ENCODE assay signal across 10 mouse cellular contexts in genomic region chr15:91017261-91018160, GRCm38 (mm10). TPM values are rescaled to one million over a fixed set of nuclear protein-coding genes. Genes with fewer than 3 reads are reported as not detected.
DNase-seq lines count a peak whose midpoint lies in the region; ATAC-seq lines count a peak whose summit lies in the region.
"Had no signal": no experiment of that assay in that cellular context is flagged by ENCODE, and none has a peak within 500 bp of the region (broad histone marks: within the 10 kb centered on the region; RNA-seq: fewer than 3 reads in every experiment).

No protein-coding gene starts in this region.

- peak; percentile 44 for DNase-seq in layer of hippocampus, adult 11-12 months (ENCODE audit: low spot score)
- DNase-seq in layer of hippocampus, adult 8-10 months (ENCODE audit: low spot score in 2 of 2) = no peak
- peak; percentile 55 for DNase-seq in embryonic facial prominence, embryonic 11.5 days (ENCODE audit: low spot score)
- peak; percentile 69 for DNase-seq in retina, embryonic 14.5 days (ENCODE audit: low spot score)
- DNase-seq in MN1 (ENCODE audit: low spot score) = no peak
- no peak for DNase-seq in thymus, adult 18-20 months
- DNase-seq: gastrocnemius, postnatal 14 days had no signal

- H3K27ac ChIP-seq in embryonic facial prominence, embryonic 11.5 days (replicated peaks; ENCODE audit: low read depth, low read length) = peak overlapping the region; percentile 38
- peak overlapping the region; percentile 29; the same call in 1 of the 2 replicates for H3K27ac ChIP-seq in intestine, embryonic 15.5 days

- peak; percentile 63 for ATAC-seq in embryonic facial prominence, embryonic 11.5 days (replicated peaks; ENCODE audit: insufficient number of reproducible peaks, low FRiP score, low TSS enrichment, low read depth)
- ATAC-seq in intestine, embryonic 15.5 days = peak; percentile 67
- ATAC-seq in erythroid progenitor cell, adult 5-6 weeks (replicated peaks; ENCODE audit: low FRiP score, poor library complexity, severe bottlenecking) = no peak

- H3K9ac ChIP-seq in embryonic facial prominence, embryonic 11.5 days (replicated peaks; ENCODE audit: low read length) = 0 out of 2 replicates have a peak overlapping the region, but pooled peaks have one; percentile 25
- no peak overlapping the region for H3K9ac ChIP-seq in intestine, embryonic 15.5 days

- H3K4me3 ChIP-seq in embryonic facial prominence, embryonic 11.5 days (ENCODE audit: low read depth, low read length) = no peak overlapping the region
- no peak overlapping the region for H3K4me3 ChIP-seq in intestine, embryonic 15.5 days (replicated peaks)

- H3K36me3 ChIP-seq in embryonic facial prominence, embryonic 11.5 days (replicated peaks; ENCODE audit: control insufficient read depth, insufficient read depth, low read depth, low read length) = no peaks in the 10 kb centered on the region
- no peaks in the 10 kb centered on the region for H3K36me3 ChIP-seq in intestine, embryonic 15.5 days

- H3K4me2 ChIP-seq in embryonic facial prominence, embryonic 11.5 days (ENCODE audit: low read depth, low read length) = no peak overlapping the region
- H3K4me2 ChIP-seq in intestine, embryonic 15.5 days (replicated peaks) = 0 out of 2 replicates have a peak overlapping the region, but pooled peaks have one; percentile 22

- WGBS in embryonic facial prominence, embryonic 11.5 days = 31% methylated on average over 23 of the region's 23 CpGs
- WGBS in intestine, embryonic 15.5 days = 61% methylated on average over 23 of the region's 23 CpGs

- H3K9me3 ChIP-seq in embryonic facial prominence, embryonic 11.5 days (replicated peaks; ENCODE audit: control insufficient read depth, low read length) = no peaks in the 10 kb centered on the region
- no peaks in the 10 kb centered on the region for H3K9me3 ChIP-seq in intestine, embryonic 15.5 days

- H3K4me1 ChIP-seq in embryonic facial prominence, embryonic 11.5 days (ENCODE audit: control insufficient read depth, insufficient read depth, low read length) = no peaks in the 10 kb centered on the region
- no peaks in the 10 kb centered on the region for H3K4me1 ChIP-seq in intestine, embryonic 15.5 days (replicated peaks)

- no peaks in the 10 kb centered on the region for H3K27me3 ChIP-seq in embryonic facial prominence, embryonic 11.5 days (ENCODE audit: control insufficient read depth, insufficient read depth, low read length)
- H3K27me3 ChIP-seq in intestine, embryonic 15.5 days (replicated peaks) = no peaks in the 10 kb centered on the region

RNA-seq across cellular contexts. Expression of gene Kif21a, which starts 32.2 kb away (rescaled TPM):
- 100 to 1,000 TPM; 121 to 151 (median 127) TPM for total RNA-seq in layer of hippocampus, adult 8-10 months (2022)
- polyA plus RNA-seq in embryonic facial prominence, embryonic 11.5 days (2014; fragmentation: Nextera tagmentation; extraction: Ambion mirVana) = 13.3 and 16.3 TPM in 2 replicates
- 10.9 and 11.1 TPM in 2 replicates for polyA plus RNA-seq in intestine, embryonic 15.5 days (2015; fragmentation: Nextera tagmentation; extraction: Ambion mirVana)
- not detected in 2 replicates for total RNA-seq in erythroid progenitor cell, adult 5-6 weeks (2015; ENCODE audit: low replicate concordance)
- not detected in 2 replicates for total RNA-seq in erythroid progenitor cell, adult 5-6 weeks (2017; ENCODE audit: low replicate concordance)
- total RNA-seq: monocyte, adult 5-6 weeks had no signal

Comparison
In these comparisons a context has a peak if more than half of its experiments do, and no peak if none do; other contexts are left out.
1. DNase-seq: peak in layer of hippocampus, adult 11-12 months (single experiment), embryonic facial prominence, embryonic 11.5 days (single experiment) and retina, embryonic 14.5 days (single experiment); none in layer of hippocampus, adult 8-10 months (0 of 2), MN1 (single experiment) and thymus, adult 18-20 months (0 of 2).
2. RNA of gene Kif21a, which starts 32.2 kb away (total RNA-seq): 121 to 151 TPM in layer of hippocampus, adult 8-10 months; not detected in erythroid progenitor cell, adult 5-6 weeks; every median in the first group is over 100 times any median in the second.